Mouse (Mus musculus): ENCODE results near the gene Cbwd1. TPM values are rescaled to one million over a fixed set of nuclear protein-coding genes. Genes with fewer than 3 reads are reported as not detected.

Gene Cbwd1
- 19.3 and 30.5 TPM in 2 replicates for total RNA-seq (2012; rRNA removed)

- peak within 1 kb of the TSS; percentile 81 to 92 for H3K4me3 ChIP-seq (ENCODE audit: insufficient read depth in 1 of 2, low read depth in 1 of 2, low read length in 2 of 2, poor library complexity in 1 of 2, severe bottlenecking in 1 of 2)
- peak within 1 kb of the TSS; percentile 87 for H3K9ac ChIP-seq (ENCODE audit: insufficient read depth, low read depth, low read length, poor library complexity, severe bottlenecking)
- no peaks in the 10 kb centered on the region for H3K36me3 ChIP-seq (ENCODE audit: control insufficient read depth, insufficient read depth, low read length, poor library complexity, severe bottlenecking)
- H3K27ac ChIP-seq (ENCODE audit: insufficient read depth, low read depth, low read length, poor library complexity, severe bottlenecking), result no peak within 1 kb of the TSS
- in situ Hi-C loops (cut with MboI; ENCODE audit: low sequenced_read_pairs in 2 of 2, unreplicated experiment in 2 of 2), result no loop called here
- no peaks in the 10 kb centered on the region for H3K4me1 ChIP-seq (ENCODE audit: control insufficient read depth in 2 of 2, insufficient read depth in 2 of 2, low read length in 2 of 2, poor library complexity in 1 of 2)
- H3K9me3 ChIP-seq (ENCODE audit: control insufficient read depth, insufficient read depth, low read depth, low read length), result no peaks in the 10 kb centered on the region
- peak; percentile 98 for DNase-seq (ENCODE audit: low read depth, low spot score)
- TF ChIP-seq CHD2 (IDR thresholded peaks at IDR 0.05; ENCODE audit: low read depth, low read length) (no peak), ZC3H11A (IDR thresholded peaks at IDR 0.05; ENCODE audit: borderline replicate concordance, low read depth, low read length) (0 out of 2 replicates have a peak, but pooled peaks have one; percentile 4), MAFK (IDR thresholded peaks at IDR 0.05; ENCODE audit: insufficient read depth, low read depth, low read length) (no peak), ZNF384 (IDR thresholded peaks at IDR 0.05; ENCODE audit: low read depth, low read length) (0 out of 2 replicates have a peak, but pooled peaks have one; percentile 25), HCFC1 (IDR thresholded peaks at IDR 0.05; ENCODE audit: borderline replicate concordance, insufficient read depth, low read length) (peak; percentile 80)
Measured at GRCm38 (mm10) chr19:24961172-24961962, at the start of gene Cbwd1. Cbwd1 (minus strand) TSS chr19:24961610.

- Histone ChIP-seq H3K36me3 (ENCODE audit: control insufficient read depth, insufficient read depth, low read length, poor library complexity, severe bottlenecking) (no peaks in the 10 kb centered on the region), H3K4me1 (ENCODE audit: control insufficient read depth in 2 of 2, insufficient read depth in 2 of 2, low read length in 2 of 2, poor library complexity in 1 of 2) (peaks cover 0 to 2% of the 10 kb centered on the region in 2 experiments; a peak in 1 of 4 replicates), H3K9me3 (ENCODE audit: control insufficient read depth, insufficient read depth, low read depth, low read length) (no peaks in the 10 kb centered on the region), H3K27ac (ENCODE audit: insufficient read depth, low read depth, low read length, poor library complexity, severe bottlenecking) (no peak overlapping the region), H3K4me3 (ENCODE audit: insufficient read depth in 1 of 2, low read depth in 1 of 2, low read length in 2 of 2, poor library complexity in 1 of 2, severe bottlenecking in 1 of 2) (no peak overlapping the region), H3K9ac (ENCODE audit: insufficient read depth, low read depth, low read length, poor library complexity, severe bottlenecking) (no peak overlapping the region)
- in situ Hi-C loops (cut with MboI; ENCODE audit: low sequenced_read_pairs in 2 of 2, unreplicated experiment in 2 of 2), result no loop called here
- DNase-seq (ENCODE audit: low read depth, low spot score), result no peak
- TF ChIP-seq HCFC1 (IDR thresholded peaks at IDR 0.05; ENCODE audit: borderline replicate concordance, insufficient read depth, low read length) (no peak), MAFK (IDR thresholded peaks at IDR 0.05; ENCODE audit: insufficient read depth, low read depth, low read length) (no peak), ZNF384 (IDR thresholded peaks at IDR 0.05; ENCODE audit: low read depth, low read length) (no peak), CHD2 (IDR thresholded peaks at IDR 0.05; ENCODE audit: low read depth, low read length) (no peak), ZC3H11A (IDR thresholded peaks at IDR 0.05; ENCODE audit: borderline replicate concordance, low read depth, low read length) (no peak)
Measured at GRCm38 (mm10) chr19:25008509-25008908, 47.1 kb upstream of the Cbwd1 start.

- no peak for TF ChIP-seq HCFC1 (IDR thresholded peaks at IDR 0.05; ENCODE audit: borderline replicate concordance, insufficient read depth, low read length)
- no peak for TF ChIP-seq ZC3H11A (IDR thresholded peaks at IDR 0.05; ENCODE audit: borderline replicate concordance, low read depth, low read length)
- TF ChIP-seq MAFK (IDR thresholded peaks at IDR 0.05; ENCODE audit: insufficient read depth, low read depth, low read length), result no peak
- no peak for TF ChIP-seq ZNF384 (IDR thresholded peaks at IDR 0.05; ENCODE audit: low read depth, low read length)
- TF ChIP-seq CHD2 (IDR thresholded peaks at IDR 0.05; ENCODE audit: low read depth, low read length), result no peak
- in situ Hi-C loops (cut with MboI; ENCODE audit: low sequenced_read_pairs in 2 of 2, unreplicated experiment in 2 of 2), result no loop called here
- no peak for DNase-seq (ENCODE audit: low read depth, low spot score)
- Histone ChIP-seq H3K9ac (ENCODE audit: insufficient read depth, low read depth, low read length, poor library complexity, severe bottlenecking) (no peak overlapping the region), H3K27ac (ENCODE audit: insufficient read depth, low read depth, low read length, poor library complexity, severe bottlenecking) (no peak overlapping the region), H3K4me3 (ENCODE audit: insufficient read depth in 1 of 2, low read depth in 1 of 2, low read length in 2 of 2, poor library complexity in 1 of 2, severe bottlenecking in 1 of 2) (no peak overlapping the region), H3K36me3 (ENCODE audit: control insufficient read depth, insufficient read depth, low read length, poor library complexity, severe bottlenecking) (no peaks in the 10 kb centered on the region), H3K4me1 (ENCODE audit: control insufficient read depth in 2 of 2, insufficient read depth in 2 of 2, low read length in 2 of 2, poor library complexity in 1 of 2) (peaks cover 0 to 2% of the 10 kb centered on the region in 2 experiments; a peak in 1 of 4 replicates), H3K9me3 (ENCODE audit: control insufficient read depth, insufficient read depth, low read depth, low read length) (no peaks in the 10 kb centered on the region)
Measured at GRCm38 (mm10) chr19:25006686-25007085, 45.3 kb upstream of the Cbwd1 start.

- in situ Hi-C loops (cut with MboI; ENCODE audit: low sequenced_read_pairs in 2 of 2, unreplicated experiment in 2 of 2), result no loop called here
- Histone ChIP-seq H3K36me3 (ENCODE audit: control insufficient read depth, insufficient read depth, low read length, poor library complexity, severe bottlenecking) (no peaks in the 10 kb centered on the region), H3K4me3 (ENCODE audit: insufficient read depth in 1 of 2, low read depth in 1 of 2, low read length in 2 of 2, poor library complexity in 1 of 2, severe bottlenecking in 1 of 2) (no peak overlapping the region), H3K4me1 (ENCODE audit: control insufficient read depth in 2 of 2, insufficient read depth in 2 of 2, low read length in 2 of 2, poor library complexity in 1 of 2) (peaks cover 0 to 2% of the 10 kb centered on the region in 2 experiments; a peak in 1 of 4 replicates), H3K9ac (ENCODE audit: insufficient read depth, low read depth, low read length, poor library complexity, severe bottlenecking) (no peak overlapping the region), H3K9me3 (ENCODE audit: control insufficient read depth, insufficient read depth, low read depth, low read length) (no peaks in the 10 kb centered on the region), H3K27ac (ENCODE audit: insufficient read depth, low read depth, low read length, poor library complexity, severe bottlenecking) (no peak overlapping the region)
- TF ChIP-seq CHD2 (IDR thresholded peaks at IDR 0.05; ENCODE audit: low read depth, low read length) (no peak), MAFK (IDR thresholded peaks at IDR 0.05; ENCODE audit: insufficient read depth, low read depth, low read length) (no peak), HCFC1 (IDR thresholded peaks at IDR 0.05; ENCODE audit: borderline replicate concordance, insufficient read depth, low read length) (no peak), ZC3H11A (IDR thresholded peaks at IDR 0.05; ENCODE audit: borderline replicate concordance, low read depth, low read length) (no peak), ZNF384 (IDR thresholded peaks at IDR 0.05; ENCODE audit: low read depth, low read length) (no peak)
- no peak for DNase-seq (ENCODE audit: low read depth, low spot score)
Measured at GRCm38 (mm10) chr19:25003810-25004209, 42.4 kb upstream of the Cbwd1 start.

Measured in ES-E14 (cell line).